Mouse (Mus musculus): ENCODE data around the gene Nuak1. TPM values are rescaled to one million over a fixed set of nuclear protein-coding genes. Genes with fewer than 3 reads are reported as not detected.
A peak's percentile ranks its signal among the peaks of the same experiment; 100 is the strongest.

Gene Nuak1
- total and polyA plus RNA-seq, 2 experiments from 2014 or later: 1.7 to 36.8 TPM

DNA sequence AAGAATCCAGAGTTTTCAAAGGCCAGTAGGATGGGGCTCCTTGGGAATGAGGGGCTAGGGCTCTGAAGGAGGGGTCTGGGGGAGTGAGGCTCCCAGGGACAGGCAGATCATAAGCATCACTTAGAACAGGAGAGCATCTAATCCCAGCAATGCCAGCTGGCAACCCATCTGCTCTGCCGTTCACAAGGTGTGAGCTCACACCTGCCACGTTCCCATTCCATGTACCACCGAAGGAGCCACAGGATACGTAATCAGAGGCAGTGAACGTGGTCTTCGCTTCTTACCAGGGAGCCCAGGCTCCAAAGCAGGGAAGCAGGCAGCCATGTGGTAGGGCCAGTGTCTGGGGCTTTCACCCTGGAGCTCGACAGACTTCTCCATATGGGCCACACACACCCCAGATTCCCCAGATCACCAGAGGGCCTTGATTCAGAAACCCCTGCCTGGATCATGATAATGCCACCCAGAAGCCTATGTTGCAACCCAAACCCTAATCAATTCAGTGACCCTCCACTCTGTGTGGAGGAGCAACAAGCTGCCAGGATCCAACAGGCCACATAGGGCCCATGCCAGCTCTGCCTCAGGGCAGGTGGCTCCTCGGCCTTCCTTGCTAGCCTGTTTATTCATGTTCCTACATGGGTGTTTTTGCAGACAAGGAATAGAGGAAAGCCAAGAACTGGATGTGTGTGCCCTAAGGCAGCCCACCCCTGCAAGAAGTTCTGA, 25.3 kb downstream of the Nuak1 start:
- no peak for ATAC-seq (ENCODE audit: insufficient read depth, low read depth)
- no peak overlapping the region for H3K4me3 ChIP-seq (ENCODE audit: low read depth, low read length)
- H3K36me3 ChIP-seq (replicated peaks; ENCODE audit: control insufficient read depth, insufficient read depth, low read length): 0 out of 2 replicates have a peak, but pooled peaks cover 2% of the 10 kb centered on the region
- H3K27me3 ChIP-seq (ENCODE audit: control insufficient read depth, insufficient read depth, low read length): no peaks in the 10 kb centered on the region
- WGBS: 86% methylated on average over 8 of the region's 8 CpGs
- H3K27ac ChIP-seq (ENCODE audit: low read depth): no peak overlapping the region
- no peak overlapping the region for H3K4me2 ChIP-seq (ENCODE audit: low read depth, low read length)
- no peak for DNase-seq (ENCODE audit: low spot score)
- TF ChIP-seq CTCF (IDR thresholded peaks at IDR 0.05; ENCODE audit: low read depth) (no peak), EP300 (IDR thresholded peaks at IDR 0.05; ENCODE audit: low read depth) (no peak)
- H3K9me3 ChIP-seq (replicated peaks; ENCODE audit: control insufficient read depth, low read length): no peaks in the 10 kb centered on the region
- H3K9ac ChIP-seq (replicated peaks; ENCODE audit: low read depth, low read length): no peak overlapping the region
- H3K4me1 ChIP-seq (ENCODE audit: control insufficient read depth, insufficient read depth): peaks cover 47% of the 10 kb centered on the region

DNA sequence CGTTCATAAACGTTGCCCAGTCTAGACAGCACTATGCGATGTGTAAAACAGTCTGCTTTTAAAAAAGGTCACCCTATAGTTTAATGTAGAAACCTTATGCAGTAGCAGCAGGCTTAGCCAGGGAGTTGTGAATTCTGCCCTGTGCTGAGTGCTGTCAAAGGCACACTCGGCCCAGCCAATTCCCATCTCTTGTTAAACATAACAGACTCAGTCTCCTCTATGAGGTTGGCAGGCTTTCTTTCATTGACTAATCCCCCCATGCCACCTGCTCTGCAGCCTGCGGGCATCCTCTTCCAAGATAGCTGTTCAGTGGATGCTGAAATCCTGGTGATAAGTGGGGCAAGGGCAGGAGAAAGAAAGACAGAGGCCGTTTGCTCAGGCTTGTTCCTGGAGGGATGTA, 27.1 kb downstream of the Nuak1 start:
- H3K4me1 ChIP-seq (ENCODE audit: control insufficient read depth, insufficient read depth): peaks cover 53% of the 10 kb centered on the region
- no peak overlapping the region for H3K4me3 ChIP-seq (ENCODE audit: low read depth, low read length)
- DNase-seq (ENCODE audit: low spot score): no peak
- TF ChIP-seq EP300 (IDR thresholded peaks at IDR 0.05; ENCODE audit: low read depth) (no peak), CTCF (IDR thresholded peaks at IDR 0.05; ENCODE audit: low read depth) (no peak)
- H3K27me3 ChIP-seq (ENCODE audit: control insufficient read depth, insufficient read depth, low read length): no peaks in the 10 kb centered on the region
- no peak overlapping the region for H3K4me2 ChIP-seq (ENCODE audit: low read depth, low read length)
- H3K36me3 ChIP-seq (replicated peaks; ENCODE audit: control insufficient read depth, insufficient read depth, low read length): no peaks in the 10 kb centered on the region
- no peak for ATAC-seq (ENCODE audit: insufficient read depth, low read depth)
- H3K9ac ChIP-seq (replicated peaks; ENCODE audit: low read depth, low read length): no peak overlapping the region
- H3K9me3 ChIP-seq (replicated peaks; ENCODE audit: control insufficient read depth, low read length): no peaks in the 10 kb centered on the region
- WGBS: 50% methylated on average over 6 of the region's 6 CpGs
- H3K27ac ChIP-seq (ENCODE audit: low read depth): no peak overlapping the region

DNA sequence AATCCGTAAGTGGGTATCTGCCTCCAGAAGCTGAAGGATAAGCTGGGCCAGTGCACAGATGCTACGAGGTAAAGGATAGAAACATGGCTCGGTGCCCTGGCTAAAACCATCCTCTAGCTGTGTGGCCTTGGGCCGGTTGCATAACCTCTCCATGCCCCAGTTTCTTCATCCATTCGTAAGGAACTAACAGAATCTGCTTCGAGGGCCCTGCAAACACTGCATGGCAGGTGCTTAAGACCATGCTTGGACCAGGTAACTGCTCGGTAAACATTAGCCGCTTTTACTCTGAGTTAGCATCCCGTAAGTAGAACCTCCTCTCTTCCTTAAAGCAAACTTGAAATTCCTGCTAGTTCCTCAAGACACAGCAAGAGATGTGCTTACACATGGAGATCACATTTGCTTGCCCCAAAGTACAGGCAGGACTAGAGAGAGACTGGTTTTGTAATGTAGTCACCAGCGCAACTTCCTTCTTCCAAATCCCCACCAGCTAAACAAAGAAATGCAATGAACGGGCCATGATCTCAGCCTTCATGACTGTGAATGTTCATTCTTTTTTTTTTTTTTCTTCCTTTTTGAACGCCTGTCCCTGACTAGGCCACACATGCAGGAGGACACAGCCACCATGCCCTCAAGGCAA, 28.0 kb downstream of the Nuak1 start:
- 73% methylated on average over 12 of the region's 12 CpGs for WGBS
- H3K4me1 ChIP-seq (ENCODE audit: control insufficient read depth, insufficient read depth): peaks cover 51% of the 10 kb centered on the region
- H3K9ac ChIP-seq (replicated peaks; ENCODE audit: low read depth, low read length): no peak overlapping the region
- DNase-seq (ENCODE audit: low spot score) (no peak), ATAC-seq (ENCODE audit: insufficient read depth, low read depth) (no peak)
- H3K27me3 ChIP-seq (ENCODE audit: control insufficient read depth, insufficient read depth, low read length): no peaks in the 10 kb centered on the region
- no peaks in the 10 kb centered on the region for H3K9me3 ChIP-seq (replicated peaks; ENCODE audit: control insufficient read depth, low read length)
- TF ChIP-seq CTCF (IDR thresholded peaks at IDR 0.05; ENCODE audit: low read depth): no peak
- TF ChIP-seq EP300 (IDR thresholded peaks at IDR 0.05; ENCODE audit: low read depth): no peak
- H3K36me3 ChIP-seq (replicated peaks; ENCODE audit: control insufficient read depth, insufficient read depth, low read length): no peaks in the 10 kb centered on the region
- H3K4me2 ChIP-seq (ENCODE audit: low read depth, low read length): no peak overlapping the region
- peak overlapping the region; percentile 84 for H3K27ac ChIP-seq (ENCODE audit: low read depth)
- no peak overlapping the region for H3K4me3 ChIP-seq (ENCODE audit: low read depth, low read length)

DNA sequence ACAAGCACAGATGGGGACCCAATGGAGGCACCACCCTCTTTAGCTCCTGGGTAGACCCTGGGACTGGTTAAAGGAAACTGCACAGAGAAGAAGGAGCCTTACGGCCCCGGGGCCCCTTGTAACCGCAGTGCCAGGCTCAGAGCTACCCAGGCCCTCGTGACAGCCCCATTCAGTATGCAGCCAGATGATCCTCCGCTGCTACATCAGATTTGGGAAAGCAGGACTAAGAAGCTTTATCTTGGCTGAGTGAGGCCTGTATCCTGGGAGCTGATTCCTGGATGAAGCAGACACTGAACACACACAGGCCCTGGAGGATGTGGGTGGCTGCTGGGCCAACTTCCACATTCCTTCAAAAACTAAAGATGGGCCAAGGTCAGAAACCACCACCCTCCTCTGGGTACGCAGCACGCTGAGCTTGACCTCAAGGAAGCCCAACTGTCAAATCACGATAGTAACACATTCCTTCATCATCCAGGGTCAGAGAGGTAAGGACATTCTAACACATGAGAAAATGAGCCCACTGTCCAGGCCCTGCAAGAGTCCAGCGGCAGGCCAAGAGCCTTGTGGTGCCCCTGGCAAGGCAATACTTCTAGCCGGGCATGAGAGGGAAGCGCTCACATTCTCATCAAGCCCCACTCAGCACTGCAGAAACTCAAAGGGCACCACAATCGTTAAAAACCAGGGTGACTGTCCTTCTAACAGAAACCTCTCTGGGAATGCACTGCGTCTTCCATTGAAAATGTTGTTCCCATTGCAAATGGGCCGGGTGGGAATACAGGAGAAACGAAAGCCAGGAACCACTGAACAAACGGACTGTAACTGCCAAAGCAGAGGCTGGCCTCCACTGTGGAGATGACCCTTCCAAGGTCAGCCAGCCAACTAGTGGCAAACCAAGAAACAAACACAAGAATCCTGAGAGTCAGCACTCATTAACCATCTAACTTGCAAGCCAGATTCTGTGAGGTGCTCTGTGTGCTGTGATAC, 29.0 kb downstream of the Nuak1 start:
- no peaks in the 10 kb centered on the region for H3K9me3 ChIP-seq (replicated peaks; ENCODE audit: control insufficient read depth, low read length)
- 31% methylated on average over 16 of the region's 16 CpGs for WGBS
- peak overlapping the region; percentile 27; the same call in 1 of the 2 replicates for H3K9ac ChIP-seq (replicated peaks; ENCODE audit: low read depth, low read length)
- peak; percentile 51 for ATAC-seq (ENCODE audit: insufficient read depth, low read depth)
- no peak overlapping the region for H3K4me2 ChIP-seq (ENCODE audit: low read depth, low read length)
- H3K27me3 ChIP-seq (ENCODE audit: control insufficient read depth, insufficient read depth, low read length): no peaks in the 10 kb centered on the region
- peak overlapping the region; percentile 84 for H3K27ac ChIP-seq (ENCODE audit: low read depth)
- peaks cover 45% of the 10 kb centered on the region for H3K4me1 ChIP-seq (ENCODE audit: control insufficient read depth, insufficient read depth)
- no peak for DNase-seq (ENCODE audit: low spot score)
- TF ChIP-seq EP300 (IDR thresholded peaks at IDR 0.05; ENCODE audit: low read depth) (no peak), CTCF (IDR thresholded peaks at IDR 0.05; ENCODE audit: low read depth) (no peak)
- 0 out of 2 replicates have a peak, but pooled peaks cover 5% of the 10 kb centered on the region for H3K36me3 ChIP-seq (replicated peaks; ENCODE audit: control insufficient read depth, insufficient read depth, low read length)
- no peak overlapping the region for H3K4me3 ChIP-seq (ENCODE audit: low read depth, low read length)

DNA sequence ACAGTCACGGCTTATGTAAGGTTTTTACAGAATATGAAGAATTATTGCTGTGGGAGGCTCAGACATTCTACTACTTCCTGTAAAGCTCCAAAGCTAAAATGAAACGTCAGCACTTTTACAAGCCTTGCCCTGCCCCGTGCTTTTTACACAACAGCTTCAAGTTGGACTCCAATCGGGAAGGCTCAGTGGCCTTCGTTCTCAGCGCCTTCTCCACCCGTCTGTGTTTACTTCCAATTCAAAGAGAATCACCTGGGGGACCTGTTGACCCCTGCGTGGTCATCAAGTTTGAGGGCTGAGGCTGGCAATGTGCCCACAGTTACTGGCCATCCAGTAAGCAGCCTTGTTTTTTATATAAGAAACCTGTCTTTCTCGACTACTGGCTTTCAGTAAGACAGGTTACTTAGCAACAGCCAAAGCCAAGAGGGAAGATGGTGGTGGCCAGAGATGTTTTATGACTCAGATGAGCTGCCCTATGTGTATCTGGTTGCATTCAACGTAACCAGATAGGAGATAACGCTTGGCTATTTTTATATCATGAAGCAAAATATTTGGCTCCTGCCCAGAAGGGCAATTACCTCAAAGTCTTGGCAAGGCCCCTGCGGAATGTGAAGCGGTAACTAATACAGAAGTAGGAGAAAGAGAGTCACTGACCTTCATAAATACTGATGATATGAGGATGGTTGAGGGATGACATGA, 31.3 kb downstream of the Nuak1 start:
- Histone ChIP-seq H3K4me1 (ENCODE audit: control insufficient read depth, insufficient read depth) (peaks cover 40% of the 10 kb centered on the region), H3K27me3 (ENCODE audit: control insufficient read depth, insufficient read depth, low read length) (no peaks in the 10 kb centered on the region), H3K9ac (replicated peaks; ENCODE audit: low read depth, low read length) (no peak overlapping the region), H3K4me3 (ENCODE audit: low read depth, low read length) (no peak overlapping the region), H3K4me2 (ENCODE audit: low read depth, low read length) (no peak overlapping the region), H3K9me3 (replicated peaks; ENCODE audit: control insufficient read depth, low read length) (no peaks in the 10 kb centered on the region), H3K27ac (ENCODE audit: low read depth) (peak overlapping the region; percentile 75), H3K36me3 (replicated peaks; ENCODE audit: control insufficient read depth, insufficient read depth, low read length) (0 out of 2 replicates have a peak, but pooled peaks cover 18% of the 10 kb centered on the region)
- TF ChIP-seq EP300 (IDR thresholded peaks at IDR 0.05; ENCODE audit: low read depth) (no peak), CTCF (IDR thresholded peaks at IDR 0.05; ENCODE audit: low read depth) (no peak)
- peak; percentile 71 for DNase-seq (ENCODE audit: low spot score)
- WGBS: 31% methylated on average over 13 of the region's 13 CpGs
- peak; percentile 51; the same call in 1 of the 2 replicates for ATAC-seq (ENCODE audit: insufficient read depth, low read depth)
